Mouse (Mus musculus) left cerebral cortex, adult 18-20 months (tissue): ENCODE data around the gene Erlin1. TPM values are rescaled to one million over a fixed set of nuclear protein-coding genes. Genes with fewer than 3 reads are reported as not detected.

ENCODE experiments used
- DNase-seq, 2 experiments: peaks; one replicate each; pipeline ENCODE4 v3.0.0; 2021 to 2022; ENCODE audit warnings: low spot score in 2 of 2, mixed read lengths in 1 of 2
- total RNA-seq, 2 experiments: library from RNA; stranded (reverse); gene quantifications; 2 replicates each; pipeline ENCODE4 v1.2.3; 2021

Erlin1 gene
- total RNA-seq, 2 experiments from 2014 or later = 22.2 to 23.6 TPM

DNA sequence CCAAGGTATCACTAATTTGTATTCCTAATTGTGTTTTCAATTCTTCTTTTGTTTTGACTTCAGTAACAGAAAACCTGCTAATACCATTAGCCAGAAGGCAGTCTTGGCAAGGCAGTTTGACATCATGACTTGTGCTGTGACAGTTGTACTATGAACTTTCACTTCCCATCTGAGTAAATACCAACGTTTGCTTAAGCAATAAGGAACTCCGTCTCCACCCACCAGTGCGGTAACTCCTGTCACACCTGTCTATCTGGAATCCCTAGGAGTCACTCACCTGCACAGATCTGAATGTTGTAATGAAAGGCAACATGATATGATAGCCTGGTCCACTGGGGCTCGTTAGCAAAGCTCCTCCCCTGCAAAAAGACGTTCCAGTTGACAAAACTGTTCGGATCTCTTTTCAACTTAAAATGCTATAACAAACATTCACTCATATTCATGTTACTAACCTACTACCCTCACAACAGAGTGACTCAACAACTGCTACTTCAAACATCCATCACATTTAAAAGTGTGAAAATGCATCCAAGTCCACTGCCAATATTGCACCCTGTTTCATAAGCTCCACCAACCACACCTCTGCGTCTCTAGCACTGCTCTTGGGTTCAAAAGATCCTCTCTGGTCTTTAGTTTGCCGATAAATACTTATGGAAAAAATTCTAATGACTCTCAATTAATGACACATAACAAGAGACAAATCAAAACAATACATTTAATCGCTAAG lies 2.1 kb downstream of the Erlin1 start:
- no peak for DNase-seq

DNA sequence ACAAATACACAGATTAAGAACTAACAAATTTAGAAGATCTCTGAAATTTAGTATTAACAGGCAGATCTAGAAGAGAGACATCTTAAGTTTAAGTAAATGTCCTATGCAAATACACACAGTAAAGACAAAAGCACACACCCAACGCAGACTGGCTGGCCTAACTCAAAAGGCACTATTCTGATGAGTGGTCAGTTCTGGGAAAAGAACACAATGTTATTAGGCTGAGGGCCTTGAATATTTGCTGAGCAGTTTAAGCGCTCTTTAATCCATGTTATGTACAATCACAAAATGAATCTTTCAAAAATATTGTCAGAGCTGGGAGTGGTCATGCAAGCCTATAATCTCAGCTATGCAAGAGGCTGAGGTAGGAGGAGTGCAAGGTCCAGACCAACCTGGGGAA lies 4.9 kb downstream of the Erlin1 start:
- no peak for DNase-seq

DNA sequence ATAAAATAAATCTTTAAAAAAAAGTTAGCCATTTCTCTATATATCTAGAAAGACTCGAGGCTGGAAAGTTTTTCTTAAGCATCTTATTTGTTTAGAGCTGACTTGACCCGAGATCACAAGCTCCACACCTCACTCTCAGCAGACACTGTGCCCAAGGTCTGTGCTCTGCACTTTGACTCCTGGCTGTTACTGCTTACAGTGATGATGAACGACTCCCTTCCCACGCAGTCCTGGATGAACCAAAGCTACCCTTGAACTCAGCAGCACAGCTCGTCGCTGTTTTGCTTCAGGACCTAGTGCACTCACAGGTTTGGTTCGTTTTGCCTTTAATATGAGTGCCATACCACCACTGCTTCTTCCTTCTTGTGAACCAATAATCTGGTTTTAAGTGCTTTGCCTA lies 5.8 kb downstream of the Erlin1 start:
- no peak for DNase-seq

DNA sequence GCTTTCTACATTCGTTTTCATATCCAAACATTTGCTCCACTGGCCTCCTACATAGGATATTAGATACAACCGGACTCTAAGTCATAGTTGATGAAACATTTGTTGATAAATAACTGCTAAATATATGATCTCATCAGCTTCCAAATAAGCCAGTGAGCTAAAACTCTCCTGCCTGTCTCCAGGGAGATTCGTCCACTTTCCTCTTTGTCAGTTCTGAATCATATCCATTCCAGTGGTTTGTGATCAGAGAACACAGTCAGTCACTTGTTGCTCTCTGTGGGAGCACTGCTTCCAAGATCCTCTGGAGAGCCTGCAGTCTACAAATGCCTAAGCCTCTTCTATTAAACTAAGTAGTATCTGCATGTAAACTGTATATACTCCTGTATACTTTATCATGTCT lies 9.4 kb downstream of the Erlin1 start:
- no peak for DNase-seq

DNA sequence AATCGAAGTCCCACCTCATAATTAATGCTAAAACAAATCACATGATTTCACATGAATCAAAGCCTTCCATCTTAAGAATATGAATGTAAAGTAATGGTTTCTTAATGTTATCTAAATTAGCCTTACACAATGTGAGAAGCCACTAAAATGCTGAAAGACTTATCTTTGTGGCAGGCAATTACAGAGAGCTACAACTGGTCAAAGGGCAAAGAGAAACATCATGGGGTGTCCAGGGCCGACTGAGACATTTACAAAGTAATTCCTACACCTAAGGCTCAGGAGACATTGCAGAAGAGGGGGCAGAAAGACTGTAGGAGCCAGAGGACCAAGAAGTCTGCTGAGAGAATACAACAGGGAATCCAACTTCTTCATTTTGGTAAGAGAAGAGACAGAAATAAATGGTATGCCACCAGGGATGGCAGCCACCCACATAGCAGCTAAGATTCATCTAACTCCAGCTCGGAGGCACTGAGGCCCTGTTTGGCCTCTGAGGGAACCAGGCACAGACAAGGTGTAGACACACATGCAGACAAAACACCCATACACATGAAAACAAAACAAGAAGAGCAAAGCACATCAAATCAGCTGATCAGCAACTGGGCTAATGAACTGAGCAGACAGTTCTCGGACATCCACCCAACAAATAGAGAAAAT lies 14.3 kb downstream of the Erlin1 start:
- DNase-seq = no peak

DNA sequence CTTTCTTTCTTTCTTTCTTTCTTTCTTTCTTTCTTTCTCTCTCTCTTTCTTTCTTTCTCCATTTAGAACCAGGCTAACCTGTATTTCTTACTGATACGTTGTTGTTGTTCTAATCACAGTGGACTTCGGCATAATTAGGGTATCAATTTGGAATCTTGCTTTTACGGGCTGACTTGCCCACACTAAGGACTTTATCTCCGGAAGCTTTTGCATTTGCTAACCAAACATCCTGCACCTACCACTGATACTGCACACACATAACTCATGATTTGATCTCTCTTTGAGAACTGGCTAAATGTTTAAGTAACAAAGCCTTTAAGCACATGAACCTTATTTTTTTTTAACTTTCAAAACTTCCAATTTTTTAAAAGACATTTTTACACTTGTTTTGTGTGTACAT lies 19.2 kb downstream of the Erlin1 start:
- no peak for DNase-seq

DNA sequence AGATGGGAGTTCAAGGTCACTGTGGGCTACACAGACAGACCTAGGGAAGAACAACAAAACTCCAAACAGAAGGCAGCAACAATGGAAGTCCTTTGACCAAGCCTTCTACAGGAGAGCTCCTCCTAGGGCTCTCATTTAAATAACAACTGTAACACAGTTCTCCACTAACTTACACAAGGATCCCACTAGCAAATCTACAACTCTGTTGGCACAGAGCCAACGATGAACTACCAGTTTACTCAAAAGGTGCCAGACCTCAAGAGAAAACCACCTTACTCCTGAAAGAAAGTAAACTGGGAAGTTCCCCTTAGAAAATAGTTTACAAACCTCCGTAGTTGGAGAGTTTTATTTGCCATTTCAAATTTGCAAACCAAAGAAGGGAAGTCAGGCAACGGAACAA lies 20.3 kb downstream of the Erlin1 start:
- no peak for DNase-seq

DNA sequence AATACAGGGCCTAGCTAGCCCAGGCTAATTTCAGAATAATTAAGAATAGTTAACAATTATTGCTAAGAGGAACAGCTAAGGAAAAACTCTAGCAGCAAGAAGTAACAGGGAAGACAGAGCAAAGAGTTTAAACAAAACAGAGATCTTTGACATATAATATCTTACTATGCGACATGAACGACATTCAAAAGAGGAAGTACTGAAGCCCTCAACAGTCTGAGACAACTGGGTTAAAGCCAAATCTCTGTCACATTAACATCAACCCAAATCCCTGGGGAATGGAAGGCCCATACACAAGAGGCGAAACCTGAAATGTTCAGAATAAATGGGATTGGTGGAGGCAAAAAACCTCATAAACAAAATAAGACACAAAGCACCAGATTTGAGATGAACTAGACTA lies 23.7 kb downstream of the Erlin1 start:
- no peak for DNase-seq

DNA sequence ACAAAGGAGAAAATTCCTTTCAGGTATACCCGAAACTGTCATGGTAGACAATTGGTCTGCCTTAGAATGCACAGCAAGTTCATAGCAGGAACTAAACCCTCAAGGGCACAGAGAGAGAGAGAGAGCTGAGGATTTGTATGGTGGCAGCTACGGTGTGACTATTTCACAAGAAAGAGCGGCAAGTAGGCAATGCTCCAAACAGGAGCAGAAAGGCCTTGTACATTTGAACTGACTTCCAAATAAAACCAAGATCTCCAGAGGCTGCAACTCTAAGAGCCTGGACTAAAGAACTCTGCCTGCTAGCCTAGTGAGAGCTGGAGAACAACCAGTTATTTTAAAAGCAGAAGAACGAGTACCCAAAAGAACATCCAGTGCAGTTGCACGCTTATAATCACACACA lies 27.5 kb downstream of the Erlin1 start:
- DNase-seq = no peak

DNA sequence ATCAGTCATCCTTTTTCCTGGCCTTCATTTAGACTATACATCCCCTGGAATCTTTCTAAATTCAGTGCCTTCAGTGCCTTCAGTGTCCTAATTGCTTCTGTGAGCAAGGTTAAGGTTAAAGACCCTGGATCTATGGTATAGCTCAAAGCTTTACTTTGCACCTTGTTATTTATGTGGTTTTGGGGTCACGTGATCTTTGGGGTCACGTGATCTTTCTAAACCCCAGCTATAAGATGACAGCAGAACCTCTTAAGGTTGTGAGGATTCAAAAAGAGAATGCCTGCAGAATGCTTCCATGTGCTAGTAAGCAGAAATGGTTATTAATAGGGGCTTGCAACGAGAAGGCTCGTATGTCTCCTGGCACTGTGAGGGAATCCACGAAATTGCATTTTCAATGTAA lies 36.2 kb downstream of the Erlin1 start:
- no peak for DNase-seq

DNA sequence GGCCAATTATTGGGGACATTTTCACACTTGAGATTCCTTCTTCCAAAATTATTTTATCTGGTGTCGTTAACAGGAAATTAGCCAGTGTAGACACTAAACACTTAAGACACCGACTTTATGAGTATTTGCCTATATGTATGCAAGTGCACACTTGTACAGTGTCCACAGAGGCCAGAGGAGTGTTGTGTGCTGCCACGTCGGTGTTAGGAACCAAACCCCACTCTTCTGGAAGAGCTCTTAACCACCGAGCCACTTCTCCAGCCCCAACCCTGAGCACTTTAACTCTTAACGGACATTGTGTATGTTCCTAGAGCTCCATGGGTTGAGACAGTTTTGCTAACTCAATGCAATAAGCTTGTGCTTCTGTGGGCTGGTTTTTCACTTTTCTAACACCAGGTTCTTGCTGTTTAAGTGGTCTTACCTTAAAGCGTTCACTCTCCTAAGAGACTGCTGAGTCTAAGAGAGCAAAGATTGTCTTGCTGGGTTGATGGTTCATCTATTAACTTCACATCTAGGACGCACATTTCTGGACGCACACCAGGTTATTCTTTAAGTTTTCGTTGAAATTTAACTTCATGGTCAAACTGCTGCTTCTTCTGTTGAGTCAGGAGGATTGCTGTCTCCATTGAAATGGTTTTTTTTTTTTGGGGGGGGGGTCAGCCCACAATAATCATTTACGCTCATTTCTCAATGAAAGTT lies 37.4 kb downstream of the Erlin1 start:
- DNase-seq = no peak

DNA sequence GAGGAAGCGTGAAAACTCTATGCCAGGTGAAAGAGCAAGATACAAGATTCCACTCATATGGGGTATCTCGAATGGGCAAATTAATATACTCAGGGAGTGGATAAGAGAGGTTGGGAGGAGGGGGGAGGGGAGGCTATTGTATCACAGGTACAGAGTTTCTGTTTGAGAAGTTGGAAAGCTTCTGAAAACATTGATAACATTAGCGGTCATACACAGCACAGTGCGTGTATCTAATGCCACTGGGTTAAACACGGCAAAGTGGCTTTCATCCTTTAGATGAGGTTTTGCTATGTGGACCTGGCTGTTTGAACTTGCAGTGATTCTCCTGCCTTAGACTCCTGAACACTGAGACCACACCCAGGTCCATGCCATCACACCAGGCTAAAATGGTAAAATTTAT lies 39.6 kb downstream of the Erlin1 start:
- DNase-seq = no peak

DNA sequence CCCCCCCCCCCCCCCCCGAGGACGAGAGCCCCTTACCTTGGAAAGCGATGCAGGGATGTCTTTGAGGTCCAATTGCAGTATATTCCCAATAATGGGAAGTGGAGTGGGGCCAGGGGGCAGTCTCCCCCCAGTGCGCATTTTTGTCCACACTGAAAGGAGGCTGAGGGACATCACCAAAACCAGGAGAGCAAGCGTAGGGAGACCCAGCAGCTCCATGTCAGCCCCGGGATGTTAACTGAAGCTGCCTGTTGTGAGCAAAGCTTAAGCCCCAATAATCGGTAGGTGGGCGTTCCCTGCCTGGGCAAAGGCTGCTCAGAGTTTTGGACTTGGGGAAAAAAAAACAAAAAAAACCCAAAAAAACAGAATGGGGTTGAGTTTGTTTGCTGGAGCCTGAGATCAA lies 40.6 kb downstream of the Erlin1 start, which contains the start of gene Cyp2c23:
TSS of gene Cyp2c23 (minus strand) at position 237 of the 400 bp plus-strand sequence.
- no peak for DNase-seq

DNA sequence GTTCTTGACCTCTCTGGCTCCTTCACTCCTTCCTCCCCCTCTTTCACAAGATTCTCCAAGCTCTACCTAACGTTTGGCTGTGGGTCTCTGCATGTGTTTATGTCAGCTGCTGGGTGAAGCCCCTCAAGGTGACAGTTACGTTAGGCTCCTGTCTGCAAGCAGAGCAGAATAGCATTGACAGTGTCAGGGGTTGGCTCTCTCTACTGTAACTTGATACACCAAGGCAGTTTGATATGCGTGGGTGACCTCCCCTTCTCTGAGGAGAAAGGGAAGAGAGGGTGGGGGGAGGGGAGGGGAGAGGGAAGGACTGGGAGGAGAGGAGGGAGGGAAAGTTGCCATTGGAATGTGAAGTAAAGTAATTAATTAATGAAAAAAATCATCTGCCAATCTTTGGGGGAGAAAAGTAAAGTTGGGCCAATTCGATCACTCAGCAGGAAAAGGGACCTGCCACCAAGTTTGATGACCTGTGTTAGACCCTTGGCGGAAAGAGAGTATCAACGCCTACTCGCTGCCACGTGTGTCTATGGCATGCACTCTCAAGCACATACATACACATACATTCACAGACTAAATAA lies 42.5 kb downstream of the Erlin1 start:
- no peak for DNase-seq

DNA sequence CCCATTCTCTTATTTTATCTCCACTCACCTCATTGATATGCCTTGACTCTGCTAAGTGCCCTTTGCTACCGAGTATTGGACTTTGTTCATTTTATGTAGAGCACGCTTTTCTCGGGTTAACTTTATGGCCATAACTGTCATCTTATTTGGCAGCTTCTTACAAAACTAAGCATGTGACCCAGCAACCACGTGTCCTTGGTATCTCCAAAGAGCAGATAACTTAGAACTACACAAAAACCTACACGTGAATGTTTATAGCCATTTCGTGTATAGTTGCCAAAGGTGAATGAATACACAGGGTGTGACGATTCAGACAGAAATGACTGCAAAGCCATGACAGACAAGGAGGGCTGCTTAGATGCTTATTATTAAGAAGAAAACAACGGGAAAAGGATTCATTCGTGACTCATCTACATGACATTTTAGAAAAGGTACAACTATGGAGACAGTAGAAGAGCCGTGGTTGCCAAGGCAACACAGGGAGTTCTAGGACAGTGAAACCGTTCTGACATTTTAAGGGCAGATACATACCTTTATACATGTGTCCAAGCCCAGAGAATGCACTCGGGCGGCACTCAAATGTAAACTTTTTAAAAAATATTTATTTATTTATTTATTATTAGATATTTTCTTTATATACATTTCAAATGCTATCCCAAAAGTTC lies 44.5 kb downstream of the Erlin1 start:
- no peak for DNase-seq

DNA sequence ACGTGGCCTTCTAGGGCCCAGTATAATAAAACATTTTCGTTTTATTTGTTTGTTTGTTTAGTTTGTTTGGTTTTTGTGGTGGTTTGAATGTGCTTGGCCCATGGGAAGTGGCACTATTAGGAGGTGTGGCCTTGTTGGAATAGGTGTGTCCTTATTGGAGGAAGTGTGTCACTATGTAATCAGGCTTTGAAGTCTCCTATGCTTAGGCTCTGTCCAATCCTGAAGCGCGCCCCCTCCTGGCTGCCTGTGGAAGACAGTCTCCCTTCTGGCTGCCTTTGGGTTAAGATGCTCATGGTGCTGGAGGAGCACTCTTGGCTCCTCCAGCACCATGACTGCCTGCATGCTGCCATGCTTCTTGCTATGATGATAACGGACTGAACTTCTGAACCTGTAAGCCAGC lies 46.5 kb downstream of the Erlin1 start:
- no peak for DNase-seq

DNA sequence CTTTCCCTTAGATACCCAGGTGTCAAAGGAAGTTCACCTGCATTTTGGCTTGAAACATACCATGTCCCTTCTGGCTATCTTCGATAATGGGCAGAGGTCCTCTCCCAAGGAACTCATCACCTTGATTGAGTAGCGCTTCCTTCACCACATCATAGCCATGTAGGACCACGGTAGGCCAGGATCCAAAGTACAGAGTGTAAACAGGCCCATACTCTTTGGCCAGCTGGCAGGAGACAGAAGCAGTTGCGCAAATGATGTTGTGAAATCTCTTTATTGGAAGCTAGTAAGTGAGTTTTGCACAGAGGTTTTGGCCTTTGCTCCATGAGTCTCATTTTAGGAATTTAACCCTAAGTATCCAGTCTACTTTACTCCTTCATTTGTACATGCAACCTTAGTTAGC lies 48.1 kb downstream of the Erlin1 start:
- no peak for DNase-seq

DNA sequence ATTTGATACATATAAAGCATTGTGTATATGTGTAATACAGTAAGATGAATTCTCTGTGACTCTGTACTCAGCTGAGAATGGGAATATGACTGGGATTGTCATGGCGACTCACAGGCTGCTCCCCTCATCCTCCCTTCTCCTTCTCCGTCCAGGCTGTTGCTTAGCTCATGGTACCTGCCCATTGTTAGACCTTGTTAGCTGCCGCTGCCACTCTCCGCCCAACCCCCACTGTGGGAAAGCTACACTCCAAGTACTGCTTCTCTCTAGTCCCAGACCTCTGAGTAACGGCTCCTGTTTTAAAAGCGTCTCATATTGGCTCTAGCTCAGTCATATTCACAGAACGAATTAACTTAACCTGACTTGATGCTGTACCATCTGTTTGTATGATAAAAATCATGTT lies 49.8 kb downstream of the Erlin1 start:
- DNase-seq = no peak

DNA sequence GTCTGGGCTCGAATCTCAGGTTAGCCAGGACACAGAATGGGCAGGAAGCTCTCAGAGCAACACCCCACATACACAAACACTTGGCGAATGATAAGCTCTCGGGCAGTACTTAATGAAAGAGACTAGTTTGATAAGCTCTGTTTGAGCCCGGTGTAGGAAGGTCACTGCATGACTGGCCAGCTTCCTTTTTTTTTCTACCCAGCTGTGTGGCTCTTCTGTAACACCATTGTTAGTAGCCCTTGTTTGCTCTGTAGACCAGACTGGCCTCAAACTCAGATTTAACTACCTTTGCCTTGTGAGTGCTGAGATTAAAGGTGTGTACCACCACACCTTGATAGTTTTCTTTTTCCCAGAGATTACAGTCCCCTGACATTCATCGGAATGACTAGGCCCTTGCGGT lies 55.7 kb downstream of the Erlin1 start:
- no peak for DNase-seq

DNA sequence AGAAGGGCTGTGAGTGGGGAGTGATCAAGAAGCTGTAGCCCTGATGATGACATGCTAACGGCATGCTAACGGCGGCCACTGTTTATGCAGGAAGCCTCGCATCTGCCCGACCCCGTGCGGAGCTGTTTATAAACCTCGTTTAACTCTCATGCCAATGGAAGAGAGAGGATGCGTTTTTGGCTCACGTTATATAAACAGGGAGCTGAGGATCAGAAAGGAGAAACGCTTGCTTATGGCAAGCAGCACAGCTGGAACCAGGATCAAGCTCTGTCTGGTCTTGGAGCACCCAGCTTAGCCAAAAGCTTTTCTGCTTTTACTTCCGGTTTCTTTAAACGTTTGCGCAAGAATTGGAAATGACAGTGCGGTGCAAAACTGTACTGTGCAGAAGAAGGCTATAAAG lies 60.8 kb downstream of the Erlin1 start:
- DNase-seq = no peak

DNA sequence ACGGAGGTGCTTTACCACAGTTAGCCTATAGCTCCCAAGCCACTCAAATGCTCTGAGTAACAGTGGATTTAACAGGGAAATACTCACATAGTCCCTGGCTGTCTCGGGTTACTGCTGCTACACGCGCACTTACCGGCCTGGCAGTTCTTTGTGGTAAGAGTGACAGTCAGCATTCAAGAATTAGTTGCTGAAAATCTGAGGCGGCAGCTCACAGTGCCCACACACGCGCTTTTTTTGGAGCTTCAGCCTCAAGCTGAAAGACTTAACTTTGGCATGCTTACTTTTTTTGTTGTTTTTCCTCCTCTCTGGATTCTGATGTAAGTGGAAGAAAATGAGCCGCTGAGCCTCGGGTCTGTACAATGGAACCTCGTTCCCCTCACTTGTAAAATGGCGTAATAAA lies 62.4 kb downstream of the Erlin1 start:
- peak; percentile 15 to 44 for DNase-seq

DNA sequence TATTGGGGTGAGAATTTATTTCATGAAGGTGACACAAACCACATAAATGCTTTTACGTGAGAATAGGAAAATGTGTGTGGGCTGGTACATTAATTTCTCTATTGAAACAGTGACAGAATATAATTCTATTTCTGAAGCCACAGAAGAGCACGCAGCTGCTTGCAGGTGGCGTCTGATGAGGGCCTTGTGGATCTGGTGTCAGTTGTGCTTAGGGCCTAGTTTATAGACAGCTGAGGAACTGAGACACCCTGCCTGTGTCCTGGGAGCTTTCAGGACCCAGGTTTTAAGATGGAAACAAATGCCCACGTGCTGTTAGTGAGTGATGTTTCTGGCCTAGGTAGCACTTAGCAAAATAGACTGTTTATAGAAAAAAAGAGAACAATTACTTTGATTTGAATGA lies 64.6 kb downstream of the Erlin1 start:
- DNase-seq = no peak
